Mouse (Mus musculus): ENCODE results near the gene Plvap.

DNA sequence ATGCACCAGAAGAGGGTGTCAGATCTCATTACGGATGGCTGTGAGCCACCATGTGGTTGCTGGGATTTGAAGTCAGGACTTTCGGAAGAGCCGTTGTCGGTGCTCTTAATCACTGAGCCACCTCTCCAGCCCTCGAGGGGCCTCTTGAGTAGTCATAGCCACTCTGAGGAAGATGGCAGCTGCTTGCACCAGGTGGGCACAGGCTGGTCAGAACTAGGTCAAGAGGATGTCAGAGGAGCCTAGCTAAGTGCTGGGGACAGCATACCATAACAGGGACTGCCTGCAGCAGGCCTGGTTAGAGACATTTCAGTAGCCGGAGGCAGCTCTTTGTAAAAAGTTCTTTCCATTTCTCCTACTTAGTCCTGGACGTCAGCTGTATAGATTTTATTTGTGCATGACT, 39.2 kb upstream of the Plvap start:
- TF ChIP-seq USF2 (IDR thresholded peaks at IDR 0.05; ENCODE audit: borderline replicate concordance in 1 of 2, insufficient read depth in 1 of 2, low read depth in 1 of 2, low read length in 2 of 2) (no peak), ZNF384 (IDR thresholded peaks at IDR 0.05; ENCODE audit: low read depth, low read length) (no peak), POLR2A (IDR thresholded peaks at IDR 0.05; ENCODE audit: control insufficient read depth in 1 of 2, insufficient read depth in 1 of 2, low read depth in 1 of 2, low read length in 2 of 2, poor library complexity in 1 of 2) (no peak), EP300 (IDR thresholded peaks at IDR 0.05; ENCODE audit: low read depth in 1 of 2, low read length in 2 of 2) (no peak), CTCF (IDR thresholded peaks at IDR 0.05 in 2 of 3, conservative IDR thresholded peaks at IDR 0.05 in 1 of 3; ENCODE audit: control insufficient read depth in 1 of 3, insufficient read depth in 1 of 3, low read depth in 2 of 3, low read length in 3 of 3, poor library complexity in 1 of 3, severe bottlenecking in 1 of 3) (no peak), KAT2A (conservative IDR thresholded peaks at IDR 0.05; ENCODE audit: low read depth, low read length) (no peak)

All from MEL (cell line).